Mouse (Mus musculus): ENCODE measurements around the gene Lgi1. TPM values are rescaled to one million over a fixed set of nuclear protein-coding genes. Genes with fewer than 3 reads are reported as not detected.

Lgi1 gene
- polyA plus RNA-seq, 1 experiment from 2014 or later: 0.69 TPM

DNA sequence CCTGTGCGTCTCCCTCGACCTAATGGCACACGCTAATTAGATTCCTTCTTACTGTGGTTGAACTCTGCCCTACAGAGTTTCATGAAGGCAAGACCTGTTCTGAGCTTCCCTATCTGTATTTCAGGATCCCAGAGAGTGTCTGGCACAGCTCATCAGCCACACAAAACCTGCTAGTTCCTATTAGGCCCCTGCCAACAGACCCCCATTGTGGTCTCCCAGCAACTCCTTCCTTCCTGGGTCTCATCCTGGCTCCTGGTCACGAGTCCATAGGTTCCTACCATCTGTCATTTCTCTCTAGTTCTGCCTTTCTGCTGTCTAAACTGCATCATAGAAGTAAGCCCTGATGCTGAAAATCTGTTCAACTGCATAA, 60.7 kb downstream of the Lgi1 start:
- H3K9ac ChIP-seq (ENCODE audit: low read length): no peak overlapping the region
- H3K36me3 ChIP-seq (ENCODE audit: control insufficient read depth, insufficient read depth, low read length): no peaks in the 10 kb centered on the region
- H3K9me3 ChIP-seq (ENCODE audit: control insufficient read depth, low read length): no peaks in the 10 kb centered on the region
- DNase-seq (ENCODE audit: low spot score): no peak
- H3K27ac ChIP-seq (replicated peaks; ENCODE audit: low read depth, low read length): no peak overlapping the region
- H3K4me1 ChIP-seq (ENCODE audit: control insufficient read depth, insufficient read depth, low read length): no peaks in the 10 kb centered on the region
- ATAC-seq (ENCODE audit: insufficient number of reproducible peaks, low FRiP score, low TSS enrichment, low read depth): no peak
- WGBS: 55% methylated on average over 4 of the region's 4 CpGs
- no peak overlapping the region for H3K4me2 ChIP-seq (ENCODE audit: low read depth, severe bottlenecking)
- H3K27me3 ChIP-seq (ENCODE audit: control insufficient read depth, insufficient read depth, low read length): no peaks in the 10 kb centered on the region
- H3K4me3 ChIP-seq (ENCODE audit: low read depth, low read length): no peak overlapping the region

DNA sequence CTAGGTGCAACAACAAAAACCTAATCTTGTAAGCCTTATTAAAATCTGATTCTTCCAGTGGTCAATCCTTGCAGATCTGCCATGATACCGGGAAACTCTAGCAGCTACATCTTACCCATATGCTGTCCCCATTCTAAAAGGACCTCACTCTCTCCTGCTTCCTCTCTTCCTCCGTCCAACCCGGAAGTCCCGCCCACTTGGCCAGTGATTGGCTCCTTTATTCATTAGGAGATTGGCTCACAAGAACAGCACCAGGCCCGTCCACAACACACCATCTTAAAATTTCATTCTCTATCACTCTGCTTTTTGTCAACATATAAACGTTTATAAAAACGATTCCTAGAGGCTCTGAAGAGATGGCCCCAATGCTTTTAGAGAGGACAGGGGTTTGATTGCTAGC, 61.5 kb downstream of the Lgi1 start:
- Histone ChIP-seq H3K36me3 (ENCODE audit: control insufficient read depth, insufficient read depth, low read length) (no peaks in the 10 kb centered on the region), H3K4me3 (ENCODE audit: low read depth, low read length) (no peak overlapping the region), H3K9ac (ENCODE audit: low read length) (no peak overlapping the region), H3K4me1 (ENCODE audit: control insufficient read depth, insufficient read depth, low read length) (no peaks in the 10 kb centered on the region), H3K9me3 (ENCODE audit: control insufficient read depth, low read length) (no peaks in the 10 kb centered on the region), H3K27ac (replicated peaks; ENCODE audit: low read depth, low read length) (no peak overlapping the region), H3K4me2 (ENCODE audit: low read depth, severe bottlenecking) (no peak overlapping the region), H3K27me3 (ENCODE audit: control insufficient read depth, insufficient read depth, low read length) (no peaks in the 10 kb centered on the region)
- 87% methylated on average over 7 of the region's 7 CpGs for WGBS
- DNase-seq (ENCODE audit: low spot score): no peak
- no peak for ATAC-seq (ENCODE audit: insufficient number of reproducible peaks, low FRiP score, low TSS enrichment, low read depth)

DNA sequence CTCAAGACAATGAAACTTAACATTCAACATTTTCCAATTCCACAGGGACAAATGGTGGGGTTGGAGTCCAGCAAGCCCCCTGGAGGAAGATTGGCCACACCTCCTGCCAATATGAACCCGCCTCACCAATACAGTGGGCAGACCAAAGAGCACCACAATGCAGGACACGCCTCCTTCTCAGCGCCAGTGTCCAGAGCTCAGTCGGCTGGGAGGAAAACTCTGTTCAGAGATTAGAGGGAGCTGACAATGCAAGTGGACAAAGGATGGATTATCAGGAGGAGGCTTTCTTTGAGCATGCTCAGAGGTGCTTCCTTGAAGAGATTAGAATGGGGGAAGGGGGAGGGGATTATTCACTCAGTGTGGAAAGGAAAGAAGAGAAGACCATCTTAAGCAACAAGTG, 62.7 kb downstream of the Lgi1 start:
- no peaks in the 10 kb centered on the region for H3K27me3 ChIP-seq (ENCODE audit: control insufficient read depth, insufficient read depth, low read length)
- no peak overlapping the region for H3K4me2 ChIP-seq (ENCODE audit: low read depth, severe bottlenecking)
- H3K36me3 ChIP-seq (ENCODE audit: control insufficient read depth, insufficient read depth, low read length): no peaks in the 10 kb centered on the region
- no peak overlapping the region for H3K27ac ChIP-seq (replicated peaks; ENCODE audit: low read depth, low read length)
- 76% methylated on average over 4 of the region's 4 CpGs for WGBS
- no peak for ATAC-seq (ENCODE audit: insufficient number of reproducible peaks, low FRiP score, low TSS enrichment, low read depth)
- no peak overlapping the region for H3K4me3 ChIP-seq (ENCODE audit: low read depth, low read length)
- H3K4me1 ChIP-seq (ENCODE audit: control insufficient read depth, insufficient read depth, low read length): no peaks in the 10 kb centered on the region
- H3K9me3 ChIP-seq (ENCODE audit: control insufficient read depth, low read length): no peaks in the 10 kb centered on the region
- DNase-seq (ENCODE audit: low spot score): no peak
- no peak overlapping the region for H3K9ac ChIP-seq (ENCODE audit: low read length)

DNA sequence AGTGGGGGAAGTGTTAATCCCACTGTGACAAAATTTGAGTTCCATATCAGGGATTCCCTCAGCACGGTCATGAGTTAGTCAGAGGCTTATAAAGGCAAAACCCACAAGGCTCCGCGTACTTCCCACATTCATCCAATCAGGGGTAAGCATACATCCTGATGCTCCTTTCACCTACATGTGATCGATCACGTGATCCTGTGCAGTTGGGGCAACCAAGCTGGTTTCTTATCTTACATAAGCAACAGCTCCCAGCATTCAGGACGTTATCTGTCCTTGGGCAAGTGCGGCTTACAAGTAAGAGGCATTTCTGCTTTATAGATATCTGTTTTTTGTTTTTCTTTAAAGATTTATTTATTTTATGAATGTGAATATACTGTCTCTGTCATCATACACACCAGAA, 63.7 kb downstream of the Lgi1 start:
- 90% methylated on average over 7 of the region's 7 CpGs for WGBS
- Histone ChIP-seq H3K4me2 (ENCODE audit: low read depth, severe bottlenecking) (no peak overlapping the region), H3K4me3 (ENCODE audit: low read depth, low read length) (no peak overlapping the region), H3K4me1 (ENCODE audit: control insufficient read depth, insufficient read depth, low read length) (no peaks in the 10 kb centered on the region), H3K27me3 (ENCODE audit: control insufficient read depth, insufficient read depth, low read length) (no peaks in the 10 kb centered on the region), H3K36me3 (ENCODE audit: control insufficient read depth, insufficient read depth, low read length) (no peaks in the 10 kb centered on the region), H3K27ac (replicated peaks; ENCODE audit: low read depth, low read length) (no peak overlapping the region), H3K9me3 (ENCODE audit: control insufficient read depth, low read length) (no peaks in the 10 kb centered on the region), H3K9ac (ENCODE audit: low read length) (no peak overlapping the region)
- no peak for ATAC-seq (ENCODE audit: insufficient number of reproducible peaks, low FRiP score, low TSS enrichment, low read depth)
- no peak for DNase-seq (ENCODE audit: low spot score)

DNA sequence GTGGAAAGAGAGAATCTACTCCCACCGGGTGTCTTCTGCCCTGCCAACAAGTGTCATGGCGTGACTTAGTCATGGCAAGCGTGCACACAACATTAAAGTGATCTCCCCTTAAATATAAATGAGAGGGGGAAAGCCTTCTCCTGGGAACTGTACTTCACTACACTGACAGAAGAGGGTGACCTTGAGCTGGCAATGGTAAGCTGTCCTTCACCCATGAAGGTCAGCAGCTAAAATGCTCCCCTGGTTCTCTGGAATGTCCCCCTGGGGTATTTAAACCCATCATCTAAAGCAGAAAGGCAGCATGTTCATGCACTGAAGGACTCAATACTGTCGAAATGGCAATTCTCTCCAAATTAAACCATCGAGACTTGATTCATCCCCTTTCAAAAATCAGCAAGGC, 64.9 kb downstream of the Lgi1 start:
- no peak for ATAC-seq (ENCODE audit: insufficient number of reproducible peaks, low FRiP score, low TSS enrichment, low read depth)
- WGBS: 88% methylated on average over 5 of the region's 5 CpGs

DNA sequence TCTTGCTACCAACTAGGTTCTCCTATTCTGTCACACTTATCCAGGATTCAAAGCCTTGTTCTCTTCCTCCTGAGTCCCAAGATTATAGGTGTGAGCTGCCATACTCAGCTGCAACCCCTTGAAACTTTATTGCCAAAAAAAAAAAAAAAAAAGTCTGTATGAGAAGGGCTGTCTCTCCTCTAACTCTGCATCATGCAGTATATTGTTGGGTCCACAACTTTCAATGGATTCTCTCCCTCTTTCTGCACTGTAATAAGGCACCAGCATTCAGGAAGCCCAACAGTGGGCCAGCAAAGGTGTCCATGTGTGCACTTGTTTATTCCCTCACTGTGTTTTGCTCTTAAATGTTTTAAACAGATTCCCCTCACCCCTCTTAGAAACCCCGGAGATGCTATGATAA, 66.7 kb downstream of the Lgi1 start:
- Histone ChIP-seq H3K9me3 (ENCODE audit: control insufficient read depth, low read length) (no peaks in the 10 kb centered on the region), H3K36me3 (ENCODE audit: control insufficient read depth, insufficient read depth, low read length) (no peaks in the 10 kb centered on the region), H3K27ac (replicated peaks; ENCODE audit: low read depth, low read length) (no peak overlapping the region), H3K9ac (ENCODE audit: low read length) (no peak overlapping the region), H3K27me3 (ENCODE audit: control insufficient read depth, insufficient read depth, low read length) (no peaks in the 10 kb centered on the region), H3K4me3 (ENCODE audit: low read depth, low read length) (no peak overlapping the region), H3K4me1 (ENCODE audit: control insufficient read depth, insufficient read depth, low read length) (no peaks in the 10 kb centered on the region), H3K4me2 (ENCODE audit: low read depth, severe bottlenecking) (no peak overlapping the region)
- ATAC-seq (ENCODE audit: insufficient number of reproducible peaks, low FRiP score, low TSS enrichment, low read depth): no peak
- DNase-seq (ENCODE audit: low spot score): no peak
- 93% methylated on average over 1 of the region's 1 CpGs for WGBS

More for the DNA sequence above, 64.9 kb downstream of the Lgi1 start:
- Histone ChIP-seq H3K9ac (ENCODE audit: low read length) (no peak overlapping the region), H3K9me3 (ENCODE audit: control insufficient read depth, low read length) (no peaks in the 10 kb centered on the region), H3K36me3 (ENCODE audit: control insufficient read depth, insufficient read depth, low read length) (no peaks in the 10 kb centered on the region), H3K4me3 (ENCODE audit: low read depth, low read length) (no peak overlapping the region), H3K27ac (replicated peaks; ENCODE audit: low read depth, low read length) (no peak overlapping the region), H3K27me3 (ENCODE audit: control insufficient read depth, insufficient read depth, low read length) (no peaks in the 10 kb centered on the region), H3K4me1 (ENCODE audit: control insufficient read depth, insufficient read depth, low read length) (no peaks in the 10 kb centered on the region), H3K4me2 (ENCODE audit: low read depth, severe bottlenecking) (no peak overlapping the region)
- DNase-seq (ENCODE audit: low spot score): no peak

DNA sequence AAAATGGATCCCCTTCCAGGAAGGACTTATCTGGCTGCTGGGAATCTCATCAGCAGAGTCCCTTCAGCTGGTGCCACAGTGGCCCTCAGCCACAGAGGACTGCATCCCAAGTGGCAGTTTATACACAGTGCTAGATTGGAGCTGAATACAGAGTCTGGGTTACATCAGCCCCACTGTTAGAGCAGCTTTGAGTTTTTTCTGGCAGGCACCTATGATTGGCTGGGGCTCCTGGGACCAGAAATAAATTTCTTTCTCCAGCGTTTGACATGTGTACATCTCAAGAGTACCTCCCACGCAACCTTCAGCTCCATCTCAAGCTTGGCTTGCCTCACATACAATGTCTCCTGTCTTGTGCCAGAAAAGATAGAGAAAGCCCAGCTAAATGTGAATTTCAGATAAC, 67.9 kb downstream of the Lgi1 start:
- Histone ChIP-seq H3K36me3 (ENCODE audit: control insufficient read depth, insufficient read depth, low read length) (no peaks in the 10 kb centered on the region), H3K4me2 (ENCODE audit: low read depth, severe bottlenecking) (no peak overlapping the region)
- no peak for ATAC-seq (ENCODE audit: insufficient number of reproducible peaks, low FRiP score, low TSS enrichment, low read depth)

DNA sequence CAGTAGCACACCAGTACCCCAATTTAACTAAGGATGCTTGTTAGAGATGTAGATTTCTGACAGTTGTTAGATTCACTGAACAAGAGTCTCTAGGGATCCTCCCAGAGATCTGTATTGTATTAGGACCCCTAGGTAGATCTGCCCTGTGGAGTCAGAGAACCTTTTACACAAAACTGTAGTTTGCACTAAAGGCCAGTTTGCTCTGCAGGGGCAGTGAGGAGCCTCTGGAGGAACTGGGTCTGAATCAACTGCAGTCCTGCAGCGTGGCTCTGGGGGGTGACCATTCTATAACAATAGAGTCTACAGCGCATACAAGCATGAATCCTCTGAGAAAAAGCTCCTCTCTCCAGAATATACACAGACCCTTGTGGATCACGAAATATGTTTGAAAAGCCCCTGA, 68.5 kb downstream of the Lgi1 start:
- DNase-seq (ENCODE audit: low spot score) (no peak), ATAC-seq (ENCODE audit: insufficient number of reproducible peaks, low FRiP score, low TSS enrichment, low read depth) (no peak)
- Histone ChIP-seq H3K4me1 (ENCODE audit: control insufficient read depth, insufficient read depth, low read length) (no peaks in the 10 kb centered on the region), H3K9me3 (ENCODE audit: control insufficient read depth, low read length) (no peaks in the 10 kb centered on the region), H3K9ac (ENCODE audit: low read length) (no peak overlapping the region), H3K4me2 (ENCODE audit: low read depth, severe bottlenecking) (no peak overlapping the region), H3K27me3 (ENCODE audit: control insufficient read depth, insufficient read depth, low read length) (no peaks in the 10 kb centered on the region), H3K4me3 (ENCODE audit: low read depth, low read length) (no peak overlapping the region), H3K27ac (replicated peaks; ENCODE audit: low read depth, low read length) (no peak overlapping the region), H3K36me3 (ENCODE audit: control insufficient read depth, insufficient read depth, low read length) (no peaks in the 10 kb centered on the region)
- 75% methylated on average over 3 of the region's 3 CpGs for WGBS

More for the DNA sequence above, 67.9 kb downstream of the Lgi1 start:
- no peak overlapping the region for H3K27ac ChIP-seq (replicated peaks; ENCODE audit: low read depth, low read length)
- H3K4me1 ChIP-seq (ENCODE audit: control insufficient read depth, insufficient read depth, low read length): no peaks in the 10 kb centered on the region
- no peaks in the 10 kb centered on the region for H3K27me3 ChIP-seq (ENCODE audit: control insufficient read depth, insufficient read depth, low read length)
- WGBS: 82% methylated on average over 2 of the region's 2 CpGs
- H3K9me3 ChIP-seq (ENCODE audit: control insufficient read depth, low read length): no peaks in the 10 kb centered on the region
- DNase-seq (ENCODE audit: low spot score): no peak
- H3K9ac ChIP-seq (ENCODE audit: low read length): no peak overlapping the region
- H3K4me3 ChIP-seq (ENCODE audit: low read depth, low read length): no peak overlapping the region

DNA sequence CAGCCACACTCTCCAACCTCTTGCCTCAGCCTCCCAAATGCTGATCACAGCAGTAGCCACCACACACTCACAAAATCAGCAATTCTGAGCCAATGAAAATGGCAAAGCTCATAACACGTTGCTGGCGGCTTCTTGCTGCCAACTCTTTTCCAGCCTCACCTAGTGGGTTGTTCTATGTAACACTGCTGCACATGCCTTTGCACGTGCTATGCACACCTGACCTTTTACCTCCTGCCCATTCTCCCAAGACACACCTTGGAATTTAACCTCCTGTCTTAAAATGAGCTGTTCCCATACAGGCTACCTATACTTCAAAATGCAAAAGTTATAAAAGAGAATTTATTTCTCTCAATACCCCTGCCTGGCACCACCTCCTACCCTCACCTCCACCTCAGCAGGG, 72.2 kb downstream of the Lgi1 start:
- Histone ChIP-seq H3K9ac (ENCODE audit: low read length) (no peak overlapping the region), H3K4me1 (ENCODE audit: control insufficient read depth, insufficient read depth, low read length) (no peaks in the 10 kb centered on the region), H3K4me2 (ENCODE audit: low read depth, severe bottlenecking) (no peak overlapping the region), H3K4me3 (ENCODE audit: low read depth, low read length) (no peak overlapping the region), H3K27me3 (ENCODE audit: control insufficient read depth, insufficient read depth, low read length) (no peaks in the 10 kb centered on the region), H3K9me3 (ENCODE audit: control insufficient read depth, low read length) (no peaks in the 10 kb centered on the region), H3K27ac (replicated peaks; ENCODE audit: low read depth, low read length) (no peak overlapping the region), H3K36me3 (ENCODE audit: control insufficient read depth, insufficient read depth, low read length) (no peaks in the 10 kb centered on the region)
- WGBS: 88% methylated on average over 3 of the region's 3 CpGs
- ATAC-seq (ENCODE audit: insufficient number of reproducible peaks, low FRiP score, low TSS enrichment, low read depth) (no peak), DNase-seq (ENCODE audit: low spot score) (no peak)
